Mouse (Mus musculus): ENCODE data around the gene Limch1. TPM values are rescaled to one million over a fixed set of nuclear protein-coding genes. Genes with fewer than 3 reads are reported as not detected.

Limch1 gene
- polyA plus RNA-seq, 1 experiment from 2014 or later, result 48.4 TPM

DNA sequence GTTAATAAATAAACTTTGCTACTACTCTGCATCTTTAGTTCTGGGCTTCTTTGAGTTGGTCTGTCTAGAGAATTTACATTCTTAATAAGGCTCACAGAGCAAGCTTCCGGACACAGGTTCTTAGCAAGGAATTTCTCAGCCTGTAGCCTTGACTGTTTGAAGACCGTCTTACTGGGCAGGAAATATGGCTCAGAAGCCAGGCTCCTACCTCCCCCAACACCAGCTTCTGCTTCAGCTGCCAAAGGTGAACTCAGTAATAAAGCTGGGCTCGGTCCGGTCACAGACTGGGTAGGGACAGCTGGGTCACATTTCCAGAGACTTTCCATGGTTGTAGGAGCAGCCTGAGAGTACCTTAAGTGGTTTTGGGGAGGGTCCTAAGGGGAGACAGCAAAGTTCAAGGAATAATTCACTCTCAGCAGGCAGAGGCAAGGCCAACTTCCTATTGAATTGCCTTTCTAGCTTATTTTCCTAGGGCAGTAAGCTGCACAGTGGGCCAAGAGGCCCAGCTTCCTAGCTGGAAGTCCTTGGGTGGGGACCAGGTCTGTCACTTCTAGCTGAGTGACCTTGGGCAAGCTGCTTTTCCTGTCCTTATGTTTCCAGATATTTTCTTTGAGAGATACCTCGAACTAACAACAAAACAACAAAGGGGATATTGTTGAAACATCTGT, 3.0 kb downstream of the Limch1 start:
- no peaks in the 10 kb centered on the region for H3K9me3 ChIP-seq (replicated peaks)
- H3K27ac ChIP-seq, result peak overlapping the region; percentile 60
- H3K9ac ChIP-seq, result no peak overlapping the region
- H3K4me3 ChIP-seq, result 0 out of 2 replicates have a peak overlapping the region, but pooled peaks have one; percentile 0
- ATAC-seq, result no peak
- peaks cover 6% of the 10 kb centered on the region; the same call in 1 of the 2 replicates for H3K27me3 ChIP-seq
- 45% methylated on average over 5 of the region's 5 CpGs for WGBS
- peaks cover 53% of the 10 kb centered on the region for H3K4me1 ChIP-seq
- no peaks in the 10 kb centered on the region for H3K36me3 ChIP-seq (ENCODE audit: poor library complexity, severe bottlenecking)
- peak overlapping the region; percentile 87 for H3K4me2 ChIP-seq

DNA sequence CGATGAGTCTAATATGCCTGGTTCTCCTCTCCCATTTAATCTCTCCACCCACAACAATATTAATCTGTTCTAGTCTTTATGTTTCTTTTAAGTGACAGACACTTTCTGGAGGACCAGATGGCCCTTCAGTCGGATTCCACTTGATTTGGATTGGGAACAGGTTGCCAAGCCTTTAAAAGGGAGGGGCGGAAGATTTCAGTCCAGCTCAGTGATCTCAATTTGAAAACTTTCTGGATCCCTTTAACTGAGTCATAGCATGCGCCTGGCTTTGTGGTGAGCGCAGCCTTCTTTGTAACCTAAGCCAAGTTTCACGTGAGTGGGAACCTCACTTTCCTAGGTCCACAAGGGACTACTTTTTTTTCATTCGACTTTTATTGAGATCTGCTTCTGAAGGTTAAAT, 5.0 kb downstream of the Limch1 start:
- H3K4me1 ChIP-seq, result peaks cover 49% of the 10 kb centered on the region
- peaks cover 6% of the 10 kb centered on the region; the same call in 1 of the 2 replicates for H3K27me3 ChIP-seq
- no peak overlapping the region for H3K4me3 ChIP-seq
- H3K27ac ChIP-seq, result 0 out of 2 replicates have a peak overlapping the region, but pooled peaks have one; percentile 3
- no peak overlapping the region for H3K9ac ChIP-seq
- no peaks in the 10 kb centered on the region for H3K9me3 ChIP-seq (replicated peaks)
- ATAC-seq, result no peak; the same call in 1 of the 2 replicates
- 60% methylated on average over 7 of the region's 7 CpGs for WGBS
- no peak overlapping the region for H3K4me2 ChIP-seq
- H3K36me3 ChIP-seq (ENCODE audit: poor library complexity, severe bottlenecking), result no peaks in the 10 kb centered on the region

DNA sequence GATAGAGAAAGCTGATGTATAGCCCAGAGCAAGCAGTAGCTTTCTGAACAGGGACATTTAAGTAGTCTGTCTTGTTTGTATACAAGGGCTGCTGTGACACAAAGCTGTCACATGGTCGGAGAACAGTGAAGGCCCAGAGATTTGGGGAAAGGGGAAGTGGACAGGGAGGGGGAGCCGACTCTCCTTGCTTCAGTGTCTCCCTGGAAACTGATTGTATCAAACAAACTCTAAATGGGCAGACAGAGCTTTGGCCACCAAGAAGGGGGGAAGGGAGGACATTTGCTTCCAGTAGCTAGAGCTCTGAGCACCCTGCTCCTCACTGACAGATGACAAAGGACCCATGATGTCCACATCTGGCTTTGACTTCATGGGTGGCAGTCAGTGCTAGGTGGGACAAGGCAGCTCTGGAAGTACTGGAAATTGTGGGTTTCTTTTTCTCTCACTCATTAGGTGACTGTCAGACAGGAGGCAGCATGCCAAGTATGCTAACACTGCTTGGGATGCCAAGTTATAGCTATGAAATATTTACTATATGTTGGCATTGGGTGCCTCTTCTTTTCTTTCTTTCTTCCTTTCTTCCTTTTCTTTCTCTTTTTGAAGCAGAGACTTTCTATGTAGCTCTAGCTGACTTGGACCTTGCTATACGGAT, 5.8 kb downstream of the Limch1 start:
- Histone ChIP-seq H3K27ac (peak overlapping the region; percentile 51; the same call in 1 of the 2 replicates), H3K4me1 (peaks cover 44% of the 10 kb centered on the region), H3K9ac (no peak overlapping the region), H3K27me3 (peaks cover 6% of the 10 kb centered on the region; the same call in 1 of the 2 replicates), H3K4me2 (no peak overlapping the region), H3K9me3 (replicated peaks) (no peaks in the 10 kb centered on the region), H3K4me3 (no peak overlapping the region), H3K36me3 (ENCODE audit: poor library complexity, severe bottlenecking) (no peaks in the 10 kb centered on the region)
- ATAC-seq, result peak; percentile 15; the same call in 1 of the 2 replicates
- 36% methylated on average over 3 of the region's 3 CpGs for WGBS

DNA sequence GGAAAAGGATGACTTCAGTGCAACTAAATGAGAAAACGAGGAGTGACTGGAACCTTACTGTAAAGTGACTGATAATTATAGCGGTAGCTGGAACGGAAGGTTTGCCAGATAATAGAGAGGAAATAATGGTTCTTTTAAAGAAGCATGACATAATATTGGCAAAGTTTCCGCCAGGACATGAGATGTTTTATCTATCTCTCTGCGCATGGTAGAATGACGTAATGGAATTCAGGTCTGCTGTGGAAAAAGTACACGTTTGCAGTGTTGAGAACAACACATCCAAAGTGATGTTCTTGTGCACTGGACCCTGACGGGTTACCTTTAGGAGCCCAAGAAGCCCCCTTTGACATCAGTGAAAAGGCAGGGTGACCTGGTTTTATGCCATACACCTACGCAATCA, 8.0 kb downstream of the Limch1 start:
- Histone ChIP-seq H3K4me1 (peaks cover 38% of the 10 kb centered on the region), H3K9me3 (replicated peaks) (no peaks in the 10 kb centered on the region), H3K4me2 (no peak overlapping the region), H3K36me3 (ENCODE audit: poor library complexity, severe bottlenecking) (no peaks in the 10 kb centered on the region), H3K4me3 (no peak overlapping the region), H3K27me3 (no peaks in the 10 kb centered on the region), H3K9ac (no peak overlapping the region), H3K27ac (no peak overlapping the region)
- WGBS, result 80% methylated on average over 9 of the region's 9 CpGs
- ATAC-seq, result no peak

DNA sequence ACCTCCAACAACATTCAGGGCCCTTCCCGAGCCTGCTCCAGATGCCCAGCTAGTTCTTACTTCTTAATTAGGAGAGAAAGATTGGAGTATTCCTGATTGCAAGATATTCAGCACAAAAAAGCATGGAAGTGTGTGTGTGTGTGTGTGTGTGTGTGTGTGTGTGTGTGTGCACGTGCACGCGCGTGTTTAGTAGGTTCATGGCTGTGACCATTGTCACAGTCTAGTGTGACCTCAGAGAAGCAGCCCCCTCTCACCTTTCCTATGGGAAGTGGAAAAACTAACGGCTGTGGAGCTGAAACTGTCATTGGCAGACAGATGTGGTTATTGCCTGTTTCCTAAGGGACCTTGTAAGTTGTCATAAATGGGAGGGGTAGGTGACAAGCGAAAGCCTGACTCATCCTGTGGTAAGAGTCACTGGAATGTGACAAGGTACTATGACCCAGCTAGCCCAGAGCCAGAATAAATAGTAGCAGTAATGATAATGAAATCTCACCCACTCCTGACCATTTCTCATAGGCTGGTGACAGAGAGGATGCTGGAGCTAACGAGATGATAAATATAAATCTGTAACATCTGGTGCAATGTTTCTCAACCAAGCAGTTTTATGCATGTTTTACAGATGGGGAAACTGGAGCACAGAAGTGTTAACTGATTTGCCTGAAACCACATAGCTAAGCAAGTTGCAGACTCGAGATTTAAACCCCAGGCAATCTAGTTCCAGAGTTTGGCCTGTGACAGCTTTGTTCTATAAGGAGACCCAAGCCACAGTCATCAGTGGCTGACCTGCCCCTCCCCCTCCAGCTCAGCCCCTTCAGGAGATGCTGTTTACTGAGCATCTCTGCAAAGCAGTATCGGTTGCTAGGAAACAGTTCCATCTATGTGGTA, 11.4 kb downstream of the Limch1 start:
- Histone ChIP-seq H3K4me2 (no peak overlapping the region), H3K4me1 (peaks cover 18% of the 10 kb centered on the region), H3K27me3 (no peaks in the 10 kb centered on the region), H3K4me3 (no peak overlapping the region), H3K9me3 (replicated peaks) (no peaks in the 10 kb centered on the region), H3K36me3 (ENCODE audit: poor library complexity, severe bottlenecking) (no peaks in the 10 kb centered on the region), H3K9ac (no peak overlapping the region), H3K27ac (no peak overlapping the region; the same call in 1 of the 2 replicates)
- WGBS, result 75% methylated on average over 10 of the region's 10 CpGs
- ATAC-seq, result peak; percentile 73

DNA sequence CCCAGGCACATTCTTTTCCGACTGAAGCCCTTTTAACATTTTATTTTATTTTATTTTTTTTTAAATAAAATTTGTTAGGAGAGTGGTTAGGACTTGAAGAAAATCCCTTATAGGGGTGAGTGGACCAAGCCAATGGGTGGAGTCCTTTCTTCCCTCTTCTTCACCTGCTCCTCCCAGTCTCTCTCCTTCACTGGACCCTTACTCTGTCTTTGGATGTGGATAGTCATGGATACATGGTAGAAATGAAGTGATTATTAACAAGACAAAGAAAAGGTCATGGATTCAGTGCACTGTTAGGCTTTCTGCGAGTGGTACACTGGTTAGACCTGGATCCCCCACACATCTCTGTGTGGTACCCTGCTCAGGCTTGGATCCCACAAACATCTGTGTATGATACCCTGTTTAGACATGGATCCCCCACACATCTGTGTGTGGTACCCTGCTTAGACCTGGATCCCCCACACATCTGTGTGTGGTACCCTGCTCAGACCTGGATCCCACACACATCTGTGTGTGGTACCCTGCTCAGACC, 12.1 kb downstream of the Limch1 start:
- H3K9ac ChIP-seq, result no peak overlapping the region
- no peaks in the 10 kb centered on the region for H3K27me3 ChIP-seq
- ATAC-seq, result peak; percentile 46; the same call in 1 of the 2 replicates
- no peak overlapping the region for H3K4me2 ChIP-seq
- no peaks in the 10 kb centered on the region for H3K9me3 ChIP-seq (replicated peaks)
- 53% methylated on average over 2 of the region's 2 CpGs for WGBS
- no peaks in the 10 kb centered on the region for H3K36me3 ChIP-seq (ENCODE audit: poor library complexity, severe bottlenecking)
- peak overlapping the region; percentile 25; the same call in 1 of the 2 replicates for H3K27ac ChIP-seq
- H3K4me3 ChIP-seq, result no peak overlapping the region
- H3K4me1 ChIP-seq, result peaks cover 19% of the 10 kb centered on the region

DNA sequence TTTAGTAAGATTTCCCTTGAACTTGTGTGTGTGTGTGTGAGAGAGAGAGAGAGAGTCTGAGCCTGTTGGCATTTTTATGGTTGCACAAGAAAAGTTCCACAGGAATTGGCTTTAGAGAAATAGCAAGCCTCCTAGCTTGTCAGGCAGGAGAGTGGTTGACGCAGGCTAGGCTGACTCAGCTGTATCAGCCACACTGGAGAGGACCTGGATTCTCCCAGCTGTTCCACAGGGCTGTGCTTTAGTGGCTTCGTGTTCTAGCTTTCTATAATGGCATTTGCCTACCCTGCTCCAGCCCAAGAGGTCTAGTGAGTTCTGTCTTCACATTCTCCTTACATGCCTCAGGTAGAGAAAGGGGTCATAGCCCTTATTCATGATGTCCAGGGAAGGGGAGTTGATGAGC, 13.7 kb downstream of the Limch1 start:
- H3K27ac ChIP-seq, result no peak overlapping the region
- no peaks in the 10 kb centered on the region for H3K9me3 ChIP-seq (replicated peaks)
- WGBS, result 88% methylated on average over 2 of the region's 2 CpGs
- H3K4me2 ChIP-seq, result no peak overlapping the region
- no peak for ATAC-seq
- H3K36me3 ChIP-seq (ENCODE audit: poor library complexity, severe bottlenecking), result no peaks in the 10 kb centered on the region
- H3K4me3 ChIP-seq, result no peak overlapping the region
- peaks cover 19% of the 10 kb centered on the region for H3K4me1 ChIP-seq
- H3K27me3 ChIP-seq, result no peaks in the 10 kb centered on the region
- no peak overlapping the region for H3K9ac ChIP-seq

DNA sequence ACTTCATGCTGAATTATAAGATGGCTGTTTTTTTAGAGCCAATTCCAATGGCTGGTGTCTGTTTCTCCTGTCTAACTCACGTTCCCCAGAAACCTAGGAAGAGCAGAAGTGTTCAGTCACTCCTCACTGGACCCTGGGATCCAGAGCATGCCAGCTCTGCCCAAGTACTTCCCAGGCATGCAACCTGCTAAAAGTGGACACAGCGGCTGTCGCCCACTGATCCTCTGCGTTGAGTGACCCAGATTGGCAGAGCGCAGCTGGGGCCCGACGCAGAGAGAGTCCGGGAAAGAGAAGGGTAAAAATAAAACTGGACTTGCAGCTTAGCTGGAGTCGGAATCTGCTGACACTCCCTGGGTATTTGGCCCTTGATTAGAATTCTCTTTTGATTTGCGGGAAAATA, 15.1 kb downstream of the Limch1 start:
- no peaks in the 10 kb centered on the region for H3K27me3 ChIP-seq
- no peak overlapping the region for H3K9ac ChIP-seq
- WGBS, result 90% methylated on average over 10 of the region's 10 CpGs
- ATAC-seq, result no peak
- H3K4me1 ChIP-seq, result peaks cover 19% of the 10 kb centered on the region
- H3K36me3 ChIP-seq (ENCODE audit: poor library complexity, severe bottlenecking), result no peaks in the 10 kb centered on the region
- H3K27ac ChIP-seq, result no peak overlapping the region
- no peaks in the 10 kb centered on the region for H3K9me3 ChIP-seq (replicated peaks)
- H3K4me3 ChIP-seq, result no peak overlapping the region
- H3K4me2 ChIP-seq, result no peak overlapping the region

DNA sequence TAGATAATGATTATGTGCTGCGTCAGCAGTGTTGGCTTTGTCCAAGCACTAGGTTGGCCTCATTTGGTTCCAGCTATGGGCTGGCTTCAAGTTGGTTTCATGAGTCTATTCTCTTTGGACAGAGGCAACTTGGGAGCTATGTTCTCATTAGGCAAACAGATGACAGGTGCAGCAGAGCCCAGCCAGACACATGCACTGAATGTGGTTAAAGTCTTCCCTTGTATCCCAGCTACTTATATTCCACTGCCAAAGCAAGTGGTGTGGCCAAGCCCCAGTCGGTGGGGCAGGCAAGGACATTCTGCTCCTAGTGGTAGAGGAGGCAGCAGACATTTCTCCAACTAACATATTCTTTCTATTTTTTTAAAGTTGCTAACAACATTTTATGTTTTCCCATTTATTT, 16.4 kb downstream of the Limch1 start:
- Histone ChIP-seq H3K4me2 (no peak overlapping the region), H3K36me3 (ENCODE audit: poor library complexity, severe bottlenecking) (no peaks in the 10 kb centered on the region), H3K27me3 (no peaks in the 10 kb centered on the region), H3K9me3 (replicated peaks) (no peaks in the 10 kb centered on the region), H3K4me1 (peaks cover 15% of the 10 kb centered on the region), H3K9ac (no peak overlapping the region), H3K27ac (no peak overlapping the region), H3K4me3 (no peak overlapping the region)
- ATAC-seq, result no peak
- WGBS, result 79% methylated on average over 2 of the region's 2 CpGs

DNA sequence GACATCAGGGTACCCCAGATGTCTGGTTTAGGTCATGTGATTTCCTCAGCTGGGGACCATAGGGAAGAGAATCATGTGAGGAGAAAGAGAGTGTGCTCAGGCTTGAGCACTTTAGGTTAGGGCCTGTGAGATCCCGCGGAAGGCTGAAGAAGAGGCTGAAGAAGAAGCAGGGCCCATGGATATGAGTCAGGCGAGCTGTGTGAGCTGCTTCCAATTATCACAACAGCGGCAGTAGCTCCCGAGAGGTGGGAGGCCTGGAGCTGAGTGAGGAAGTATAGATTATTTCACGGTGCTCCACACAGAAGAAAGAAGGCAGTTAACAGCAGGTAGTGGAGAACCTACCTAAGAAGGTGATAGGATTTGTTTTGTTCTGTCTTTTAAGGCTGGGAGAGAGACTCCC, 18.5 kb downstream of the Limch1 start:
- no peaks in the 10 kb centered on the region for H3K36me3 ChIP-seq (ENCODE audit: poor library complexity, severe bottlenecking)
- 84% methylated on average over 6 of the region's 6 CpGs for WGBS
- H3K4me3 ChIP-seq, result no peak overlapping the region
- H3K4me2 ChIP-seq, result no peak overlapping the region
- H3K4me1 ChIP-seq, result peaks cover 14% of the 10 kb centered on the region
- no peak for ATAC-seq
- no peak overlapping the region for H3K27ac ChIP-seq
- H3K27me3 ChIP-seq, result no peaks in the 10 kb centered on the region
- no peak overlapping the region for H3K9ac ChIP-seq
- no peaks in the 10 kb centered on the region for H3K9me3 ChIP-seq (replicated peaks)

DNA sequence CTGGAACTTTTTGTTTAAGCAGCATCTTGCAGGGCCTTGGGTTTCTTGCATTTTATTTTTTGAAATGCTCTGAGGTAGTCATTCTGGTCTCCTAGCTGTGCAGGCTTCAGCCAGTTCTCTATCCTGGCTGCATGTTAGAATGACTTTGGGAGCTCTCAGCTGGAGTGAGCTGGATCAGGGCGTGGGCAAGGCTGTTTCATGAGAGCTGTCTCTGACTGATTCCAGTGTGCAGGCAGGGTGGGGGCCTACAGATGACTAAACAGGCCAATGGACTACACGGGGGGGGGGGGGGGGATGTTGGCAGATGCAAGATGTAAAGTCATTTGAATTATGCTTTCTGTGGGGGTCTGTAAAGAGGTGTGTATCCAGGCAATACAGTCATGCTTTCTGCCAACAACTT, 20.3 kb downstream of the Limch1 start:
- H3K36me3 ChIP-seq (ENCODE audit: poor library complexity, severe bottlenecking), result no peaks in the 10 kb centered on the region
- ATAC-seq, result no peak
- no peak overlapping the region for H3K4me2 ChIP-seq
- peaks cover 14% of the 10 kb centered on the region for H3K4me1 ChIP-seq
- H3K9ac ChIP-seq, result no peak overlapping the region
- no peaks in the 10 kb centered on the region for H3K27me3 ChIP-seq
- no peak overlapping the region for H3K27ac ChIP-seq
- 71% methylated on average over 2 of the region's 2 CpGs for WGBS
- H3K4me3 ChIP-seq, result no peak overlapping the region
- H3K9me3 ChIP-seq (replicated peaks), result no peaks in the 10 kb centered on the region

DNA sequence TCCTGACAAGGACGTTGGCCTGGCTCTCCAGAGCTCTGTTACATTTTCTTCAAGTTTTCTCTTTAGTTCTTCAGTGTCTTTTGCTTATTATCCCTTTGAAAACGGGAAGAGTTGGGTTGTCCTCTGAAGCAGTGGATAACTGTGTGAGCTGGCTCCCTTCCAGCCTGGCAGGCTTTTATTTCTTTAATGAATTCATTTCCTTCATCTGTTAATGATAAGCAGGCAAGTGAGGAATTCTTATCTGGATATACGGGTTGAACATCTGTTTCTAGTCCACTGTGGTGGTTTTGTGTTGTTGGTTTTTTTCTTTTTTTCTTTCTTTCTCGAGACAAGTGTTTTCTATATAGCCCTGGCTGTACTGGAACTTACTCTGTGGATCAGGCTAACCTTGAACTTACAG, 22.4 kb downstream of the Limch1 start:
- ATAC-seq, result no peak
- no peak overlapping the region for H3K4me2 ChIP-seq
- no peak overlapping the region for H3K4me3 ChIP-seq
- H3K9ac ChIP-seq, result no peak overlapping the region
- H3K4me1 ChIP-seq, result peaks cover 21% of the 10 kb centered on the region
- no peak overlapping the region for H3K27ac ChIP-seq
- H3K27me3 ChIP-seq, result no peaks in the 10 kb centered on the region
- 26% methylated on average over 4 of the region's 4 CpGs for WGBS
- no peaks in the 10 kb centered on the region for H3K9me3 ChIP-seq (replicated peaks)
- no peaks in the 10 kb centered on the region for H3K36me3 ChIP-seq (ENCODE audit: poor library complexity, severe bottlenecking)
